Mouse (Mus musculus): ENCODE data around the gene Tlr9. TPM values are rescaled to one million over a fixed set of nuclear protein-coding genes. Genes with fewer than 3 reads are reported as not detected.
A peak's percentile ranks its signal among the peaks of the same experiment; 100 is the strongest.

Gene Tlr9
- total RNA-seq (2021): under 1 TPM; 0.43 TPM

- no peak for DNase-seq
Observed at GRCm38 (mm10) chr9:106222261-106222851, at the start of gene Tlr9. TSS of gene Tlr9 (plus strand) at chr9:106222598.

- no peak for DNase-seq
Observed at GRCm38 (mm10) chr9:106173363-106173762, 49.0 kb upstream of the Tlr9 start.

GRCm38 (mm10) chr9:106175552-106176200 lies 46.7 kb upstream of the Tlr9 start:
- DNase-seq: no peak

GRCm38 (mm10) chr9:106176769-106177168 lies 45.6 kb upstream of the Tlr9 start:
- DNase-seq: no peak

GRCm38 (mm10) chr9:106177799-106178198 lies 44.6 kb upstream of the Tlr9 start:
- DNase-seq: no peak

GRCm38 (mm10) chr9:106179454-106179853 lies 42.9 kb upstream of the Tlr9 start:
- DNase-seq: no peak

- DNase-seq: no peak
Observed at GRCm38 (mm10) chr9:106179964-106180363, 42.4 kb upstream of the Tlr9 start.

GRCm38 (mm10) chr9:106182146-106182545 lies 40.3 kb upstream of the Tlr9 start:
- DNase-seq: no peak

- no peak for DNase-seq
Observed at GRCm38 (mm10) chr9:106183996-106184395, 38.4 kb upstream of the Tlr9 start.

GRCm38 (mm10) chr9:106191355-106191754 lies 31.0 kb upstream of the Tlr9 start:
- DNase-seq: no peak

GRCm38 (mm10) chr9:106192024-106192423 lies 30.4 kb upstream of the Tlr9 start:
- DNase-seq: no peak

GRCm38 (mm10) chr9:106192998-106193397 lies 29.4 kb upstream of the Tlr9 start:
- DNase-seq: no peak

GRCm38 (mm10) chr9:106193930-106194807 lies 28.2 kb upstream of the Tlr9 start:
- DNase-seq: no peak

- no peak for DNase-seq
Observed at GRCm38 (mm10) chr9:106195693-106196092, 26.7 kb upstream of the Tlr9 start.

GRCm38 (mm10) chr9:106197081-106197713 lies 25.2 kb upstream of the Tlr9 start:
- no peak for DNase-seq

GRCm38 (mm10) chr9:106197732-106198131 lies 24.7 kb upstream of the Tlr9 start:
- no peak for DNase-seq

GRCm38 (mm10) chr9:106198962-106199458 lies 23.4 kb upstream of the Tlr9 start:
- DNase-seq: peak; percentile 83

- no peak for DNase-seq
Observed at GRCm38 (mm10) chr9:106199535-106200272, 22.7 kb upstream of the Tlr9 start, which contains the start of gene Ppm1m. TSS of gene Ppm1m (minus strand) at chr9:106199746.

GRCm38 (mm10) chr9:106201895-106202294 lies 20.5 kb upstream of the Tlr9 start:
- DNase-seq: no peak

- DNase-seq: peak; percentile 94
Observed at GRCm38 (mm10) chr9:106202819-106203636, 19.4 kb upstream of the Tlr9 start, which contains the start of gene Twf2. TSS of gene Twf2 (plus strand) at chr9:106203108.
